Comparison of ENCODE assay signal across 8 mouse cellular contexts in the genomic region with DNA sequence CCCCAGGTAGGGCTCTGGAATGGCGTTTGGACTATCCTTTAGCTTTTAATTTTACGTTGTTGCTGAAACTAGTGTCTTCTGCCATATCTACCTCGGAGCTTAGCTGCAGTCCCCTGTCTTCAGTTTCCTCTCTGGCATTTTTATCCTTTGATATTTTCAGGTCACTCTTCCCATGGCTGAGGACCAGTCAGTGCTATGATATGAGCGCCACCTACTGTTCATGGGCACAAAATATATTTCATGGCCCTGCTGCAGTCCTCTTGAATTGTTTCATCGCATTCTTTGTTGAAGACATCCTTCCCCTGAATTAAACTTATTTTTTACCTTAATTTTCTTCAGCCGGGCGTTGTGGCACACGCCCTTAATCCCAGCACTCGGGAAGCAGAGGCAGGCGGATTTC. TPM values are rescaled to one million over a fixed set of nuclear protein-coding genes. Genes with fewer than 3 reads are reported as not detected.
DNase-seq lines count a peak whose midpoint lies in the region.

No protein-coding gene starts in this region.

- DNase-seq in B cell, adult 2 months, result peak; percentile 2 to 5
- peak; percentile 79 for DNase-seq in ZHBTc4 (ENCODE audit: low read depth, low spot score)
- peak; percentile 91 for DNase-seq in embryo, embryonic 10.5 days (ENCODE audit: low spot score)
- DNase-seq in heart, postnatal 10 days, result peak; percentile 53 to 77
- peak; percentile 46 to 62 for DNase-seq in kidney, postnatal 25 days
- peak; percentile 10 to 29 for DNase-seq in lung, adult 18-20 months
- peak; percentile 57 for DNase-seq in ovary, postnatal 14 days (ENCODE audit: low spot score)
- no peak for DNase-seq in spleen, postnatal 4 days (ENCODE audit: low spot score in 2 of 2)

- intact Hi-C loops in heart, postnatal 10 days (cut with DNase I), result loop anchor here (1.0 to 5.0 kb wide), 4 partner anchors 148 to 345 kb away; no protein-coding TSS in a partner anchor

RNA-seq across cellular contexts. Expression of a gene that starts 36.5 kb away (rescaled TPM):
- total RNA-seq in heart, postnatal 10 days (2021), result 10 to 100 TPM; 24.1 to 27.2 TPM

Comparison
In these comparisons a context has a peak if more than half of its experiments do, and no peak if none do; other contexts are left out.
1. DNase-seq: peak in B cell, adult 2 months (2 of 2), ZHBTc4 (single experiment), embryo, embryonic 10.5 days (single experiment), heart, postnatal 10 days (2 of 2), kidney, postnatal 25 days (2 of 2), lung, adult 18-20 months (2 of 2) and ovary, postnatal 14 days (single experiment); none in spleen, postnatal 4 days (0 of 2).